Comparison of ENCODE assay signal across 15 mouse cellular contexts in the genomic region with DNA sequence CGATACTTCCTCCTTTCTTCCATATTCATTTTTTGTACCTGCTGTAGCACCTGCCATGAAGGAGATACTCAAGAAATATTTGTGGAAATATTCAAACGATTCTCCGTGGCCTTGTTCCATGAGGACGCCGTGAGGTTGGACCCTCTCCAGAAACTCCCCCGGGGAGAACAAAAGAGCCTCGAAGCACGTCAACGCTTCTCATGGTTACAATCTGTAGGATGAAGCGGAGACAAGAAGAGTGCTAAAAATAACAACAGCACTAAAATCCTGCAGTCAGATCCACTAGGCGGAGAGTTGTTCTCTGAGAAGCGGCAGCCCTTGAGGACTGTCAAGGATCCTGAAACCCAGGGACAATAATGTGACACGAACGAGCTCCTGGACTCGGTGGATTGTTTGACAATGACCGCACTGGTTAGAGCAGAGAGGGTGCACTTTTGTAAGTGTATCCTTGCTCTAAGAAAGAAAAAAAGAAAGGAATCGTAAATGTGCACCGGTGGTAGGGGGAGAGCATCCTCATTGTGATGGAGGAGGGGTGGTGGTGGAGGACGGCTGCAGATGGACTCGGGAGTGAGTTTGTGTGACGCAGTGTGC. TPM values are rescaled to one million over a fixed set of nuclear protein-coding genes. Genes with fewer than 3 reads are reported as not detected.
DNase-seq lines count a peak whose midpoint lies in the region; ATAC-seq and TF ChIP-seq lines count a peak whose summit lies in the region.
"Had no signal": no experiment of that assay in that cellular context is flagged by ENCODE, and none has a peak within 500 bp of the region (broad histone marks: within the 10 kb centered on the region; RNA-seq: fewer than 3 reads in every experiment).

No protein-coding gene starts in this region.

- no peak for TF ChIP-seq POLR2A in heart, adult 2 months (IDR thresholded peaks at IDR 0.05; ENCODE audit: insufficient read depth, low read depth, low read length)
- TF ChIP-seq POLR2A in olfactory bulb, adult 2 months (IDR thresholded peaks at IDR 0.05; ENCODE audit: insufficient read depth, low read depth, low read length), result no peak

- no peak for ATAC-seq in forebrain, embryonic 14.5 days
- ATAC-seq in heart, embryonic 16.5 days (replicated peaks; ENCODE audit: extremely low read depth, insufficient read depth, low FRiP score), result peak; percentile 55
- ATAC-seq in heart, postnatal 0 days (ENCODE audit: insufficient read depth, low read depth), result no peak
- ATAC-seq in hindbrain, embryonic 14.5 days (ENCODE audit: low FRiP score), result no peak
- ATAC-seq: intestine, postnatal 0 days had no signal

- H3K27ac ChIP-seq in forebrain, embryonic 14.5 days (ENCODE audit: low read depth, low read length), result no peak overlapping the region
- H3K27ac ChIP-seq in forebrain, embryonic 10.5 days, result no peak overlapping the region
- peak overlapping the region; percentile 48 for H3K27ac ChIP-seq in heart, embryonic 16.5 days (ENCODE audit: low read length)
- H3K27ac ChIP-seq in heart, adult 2 months, result no peak overlapping the region
- no peak overlapping the region for H3K27ac ChIP-seq in heart, postnatal 0 days (ENCODE audit: low read depth)
- H3K27ac ChIP-seq in olfactory bulb, adult 2 months (ENCODE audit: insufficient read depth, low read depth, low read length), result peak overlapping the region; percentile 14; the same call in 1 of the 2 replicates
- H3K27ac ChIP-seq in hindbrain, embryonic 14.5 days, result no peak overlapping the region
- H3K27ac ChIP-seq: limb, embryonic 15.5 days had no signal

- peak; percentile 36 for DNase-seq in forebrain, embryonic 14.5 days (ENCODE audit: low spot score)
- no peak for DNase-seq in forebrain, embryonic 10.5 days (ENCODE audit: extremely low spot score, low spot score)
- DNase-seq in heart, adult 2 months, result no peak
- DNase-seq in heart, postnatal 0 days (ENCODE audit: low spot score), result peak; percentile 20
- no peak for DNase-seq in hindbrain, embryonic 14.5 days (ENCODE audit: low spot score)
- DNase-seq in embryo, embryonic 10.5 days (ENCODE audit: low spot score), result no peak
- DNase-seq: adrenal gland, postnatal 14 days; cerebellum, adult 11-12 months had no signal

- H3K4me2 ChIP-seq in forebrain, embryonic 14.5 days (ENCODE audit: low read length), result no peak overlapping the region
- H3K4me2 ChIP-seq in heart, embryonic 16.5 days (ENCODE audit: low read depth, low read length), result peak overlapping the region; percentile 69
- peak overlapping the region; percentile 55 for H3K4me2 ChIP-seq in heart, postnatal 0 days (ENCODE audit: low read depth, low read length)
- H3K4me2 ChIP-seq in hindbrain, embryonic 14.5 days (replicated peaks), result no peak overlapping the region
- H3K4me2 ChIP-seq: limb, embryonic 15.5 days had no signal

- intact Hi-C loops in heart, adult 2 months (cut with DNase I), result no loop called here

- H3K9me3 ChIP-seq in forebrain, embryonic 14.5 days (replicated peaks; ENCODE audit: control insufficient read depth, low read length), result no peaks in the 10 kb centered on the region
- no peaks in the 10 kb centered on the region for H3K9me3 ChIP-seq in forebrain, embryonic 10.5 days
- no peaks in the 10 kb centered on the region for H3K9me3 ChIP-seq in heart, embryonic 16.5 days (replicated peaks; ENCODE audit: control insufficient read depth, low read length)
- H3K9me3 ChIP-seq in heart, postnatal 0 days (replicated peaks; ENCODE audit: control insufficient read depth, low read length), result no peaks in the 10 kb centered on the region
- no peaks in the 10 kb centered on the region for H3K9me3 ChIP-seq in hindbrain, embryonic 14.5 days (ENCODE audit: control insufficient read depth, low read length)
- H3K9me3 ChIP-seq: limb, embryonic 15.5 days had no signal

- no peak overlapping the region for H3K4me3 ChIP-seq in forebrain, embryonic 14.5 days (ENCODE audit: low read depth, low read length)
- H3K4me3 ChIP-seq in forebrain, embryonic 10.5 days, result no peak overlapping the region
- H3K4me3 ChIP-seq in heart, embryonic 16.5 days (ENCODE audit: low read length), result peak overlapping the region; percentile 34
- no peak overlapping the region for H3K4me3 ChIP-seq in heart, adult 2 months
- H3K4me3 ChIP-seq in heart, postnatal 0 days (ENCODE audit: low read depth, low read length), result peak overlapping the region; percentile 17
- H3K4me3 ChIP-seq in olfactory bulb, adult 2 months (ENCODE audit: insufficient read depth, low read depth, low read length), result peak overlapping the region; percentile 9; the same call in 1 of the 2 replicates
- no peak overlapping the region for H3K4me3 ChIP-seq in hindbrain, embryonic 14.5 days (replicated peaks; ENCODE audit: low read length)
- H3K4me3 ChIP-seq: limb, embryonic 15.5 days had no signal

- H3K36me3 ChIP-seq in forebrain, embryonic 14.5 days (ENCODE audit: control insufficient read depth, insufficient read depth, low read length), result no peaks in the 10 kb centered on the region
- H3K36me3 ChIP-seq in forebrain, embryonic 10.5 days (replicated peaks), result no peaks in the 10 kb centered on the region
- no peaks in the 10 kb centered on the region for H3K36me3 ChIP-seq in heart, embryonic 16.5 days (ENCODE audit: control insufficient read depth, insufficient read depth)
- no peaks in the 10 kb centered on the region for H3K36me3 ChIP-seq in heart, adult 2 months (ENCODE audit: control insufficient read depth, insufficient read depth, low read length)
- no peaks in the 10 kb centered on the region for H3K36me3 ChIP-seq in heart, postnatal 0 days (replicated peaks; ENCODE audit: control insufficient read depth, insufficient read depth, low read length)
- no peaks in the 10 kb centered on the region for H3K36me3 ChIP-seq in hindbrain, embryonic 14.5 days (replicated peaks; ENCODE audit: control insufficient read depth, insufficient read depth)
- H3K36me3 ChIP-seq: limb, embryonic 15.5 days had no signal

- WGBS in forebrain, embryonic 14.5 days, result 67% methylated on average over 21 of the region's 21 CpGs
- 94% methylated on average over 21 of the region's 21 CpGs for WGBS in forebrain, embryonic 10.5 days
- WGBS in heart, embryonic 16.5 days, result 31% methylated on average over 21 of the region's 21 CpGs
- 32% methylated on average over 21 of the region's 21 CpGs for WGBS in heart, adult 2 months
- 23% methylated on average over 21 of the region's 21 CpGs for WGBS in heart, postnatal 0 days
- 30% methylated on average over 21 of the region's 21 CpGs for WGBS in olfactory bulb, adult 2 months
- 70% methylated on average over 21 of the region's 21 CpGs for WGBS in hindbrain, embryonic 14.5 days

- no peak overlapping the region for H3K9ac ChIP-seq in forebrain, embryonic 14.5 days (ENCODE audit: low read length)
- peak overlapping the region; percentile 17; the same call in 1 of the 2 replicates for H3K9ac ChIP-seq in heart, embryonic 16.5 days (ENCODE audit: low read length)
- no peak overlapping the region for H3K9ac ChIP-seq in heart, adult 2 months (ENCODE audit: low read depth, low read length)
- H3K9ac ChIP-seq in heart, postnatal 0 days (replicated peaks; ENCODE audit: low read depth, low read length), result no peak overlapping the region
- H3K9ac ChIP-seq in hindbrain, embryonic 14.5 days, result no peak overlapping the region
- H3K9ac ChIP-seq: limb, embryonic 15.5 days had no signal

- H3K79me2 ChIP-seq in heart, adult 2 months (replicated peaks; ENCODE audit: control insufficient read depth, insufficient read depth, low read length), result no peaks in the 10 kb centered on the region

- TF ChIP-seq EP300 in heart, adult 2 months (IDR thresholded peaks at IDR 0.05; ENCODE audit: insufficient read depth, low read depth, low read length), result no peak
- TF ChIP-seq EP300 in heart, postnatal 0 days (IDR thresholded peaks at IDR 0.05; ENCODE audit: low read depth), result no peak

- H3K27me3 ChIP-seq in forebrain, embryonic 14.5 days (replicated peaks; ENCODE audit: control insufficient read depth, insufficient read depth, low read length), result no peaks in the 10 kb centered on the region
- H3K27me3 ChIP-seq in forebrain, embryonic 10.5 days (ENCODE audit: poor library complexity, severe bottlenecking), result no peaks in the 10 kb centered on the region
- H3K27me3 ChIP-seq in heart, embryonic 16.5 days (ENCODE audit: control insufficient read depth, insufficient read depth, low read length), result no peaks in the 10 kb centered on the region
- no peaks in the 10 kb centered on the region for H3K27me3 ChIP-seq in heart, adult 2 months (ENCODE audit: control insufficient read depth, insufficient read depth, low read length)
- no peaks in the 10 kb centered on the region for H3K27me3 ChIP-seq in heart, postnatal 0 days (ENCODE audit: control insufficient read depth, insufficient read depth, low read length)
- H3K27me3 ChIP-seq in hindbrain, embryonic 14.5 days (ENCODE audit: control insufficient read depth, insufficient read depth, low read length), result no peaks in the 10 kb centered on the region
- H3K27me3 ChIP-seq: limb, embryonic 15.5 days had no signal

- no peak for TF ChIP-seq CTCF in heart, adult 2 months (IDR thresholded peaks at IDR 0.05)
- TF ChIP-seq CTCF in heart, postnatal 0 days (IDR thresholded peaks at IDR 0.05; ENCODE audit: low read depth), result 0 out of 2 replicates have a peak, but pooled peaks have one; percentile 5
- TF ChIP-seq CTCF in olfactory bulb, adult 2 months (IDR thresholded peaks at IDR 0.05; ENCODE audit: insufficient read depth, low read depth, low read length), result no peak

- H3K4me1 ChIP-seq in forebrain, embryonic 14.5 days (ENCODE audit: control insufficient read depth, insufficient read depth, low read length), result 0 out of 2 replicates have a peak, but pooled peaks cover 2% of the 10 kb centered on the region
- H3K4me1 ChIP-seq in forebrain, embryonic 10.5 days, result peaks cover 15% of the 10 kb centered on the region; the same call in 1 of the 2 replicates
- peaks cover 8% of the 10 kb centered on the region for H3K4me1 ChIP-seq in heart, embryonic 16.5 days (ENCODE audit: control insufficient read depth, insufficient read depth, low read length)
- no peaks in the 10 kb centered on the region; the same call in 1 of the 2 replicates for H3K4me1 ChIP-seq in heart, adult 2 months (ENCODE audit: control insufficient read depth, insufficient read depth, low read length)
- H3K4me1 ChIP-seq in heart, postnatal 0 days (ENCODE audit: control insufficient read depth, insufficient read depth), result no peaks in the 10 kb centered on the region; the same call in none of the 2 replicates
- H3K4me1 ChIP-seq in olfactory bulb, adult 2 months (ENCODE audit: control insufficient read depth, insufficient read depth, low read length), result peaks cover 12% of the 10 kb centered on the region
- H3K4me1 ChIP-seq in hindbrain, embryonic 14.5 days (replicated peaks; ENCODE audit: control insufficient read depth, insufficient read depth, low read length), result 0 out of 2 replicates have a peak, but pooled peaks cover 4% of the 10 kb centered on the region
- H3K4me1 ChIP-seq: limb, embryonic 15.5 days had no signal

RNA-seq across cellular contexts. Expression of a gene that starts 35.0 kb away (rescaled TPM):
- polyA plus RNA-seq in forebrain, embryonic 14.5 days (2014; fragmentation: Nextera tagmentation; extraction: Ambion mirVana), result not detected in 2 replicates
- polyA plus RNA-seq in forebrain, embryonic 10.5 days (2016; fragmentation: Nextera tagmentation; extraction: Ambion mirVana), result 0.16 TPM in 1 of 2 replicates, not detected in the other
- 2.8 and 33.7 TPM in 2 replicates for polyA plus RNA-seq in heart, embryonic 16.5 days (2015; fragmentation: Nextera tagmentation; extraction: Ambion mirVana)
- not detected for total RNA-seq in heart, adult 2 months (2021)
- polyA plus RNA-seq in heart, adult 2 months (2012; rRNA removed), result 1.2 TPM in 1 of 2 replicates, not detected in the other
- not detected in 2 replicates for total RNA-seq in heart, postnatal 0 days (2014; rRNA removed; ENCODE audit: low replicate concordance)
- 0.22 TPM in 1 of 2 replicates, not detected in the other for polyA plus RNA-seq in heart, postnatal 0 days (2015; fragmentation: Nextera tagmentation; extraction: Ambion mirVana)
- polyA plus RNA-seq in olfactory bulb, adult 2 months (2012; ENCODE audit: insufficient read depth, insufficient read length, low replicate concordance, missing spikeins), result not detected in 2 replicates
- not detected in 2 replicates for polyA plus RNA-seq in hindbrain, embryonic 14.5 days (2014; fragmentation: Nextera tagmentation; extraction: Ambion mirVana)
- total RNA-seq: adrenal gland, postnatal 14 days; hematopoietic stem cell, adult 5-6 weeks had no signal
- polyA plus RNA-seq: limb, embryonic 15.5 days; spleen, adult 2 months; thymus, postnatal 0 days had no signal

RNA-seq across cellular contexts. Expression of a gene that starts 52.8 kb away (rescaled TPM):
- polyA plus RNA-seq in forebrain, embryonic 14.5 days (2014; fragmentation: Nextera tagmentation; extraction: Ambion mirVana), result 6.4 and 7.2 TPM in 2 replicates
- 28.2 and 30.7 TPM in 2 replicates for polyA plus RNA-seq in forebrain, embryonic 10.5 days (2016; fragmentation: Nextera tagmentation; extraction: Ambion mirVana)
- 13.5 and 17.7 TPM in 2 replicates for polyA plus RNA-seq in heart, embryonic 16.5 days (2015; fragmentation: Nextera tagmentation; extraction: Ambion mirVana)
- 1 to 10 TPM; 4.2 to 4.6 TPM for total RNA-seq in heart, adult 2 months (2021)
- 2.0 and 3.2 TPM in 2 replicates for polyA plus RNA-seq in heart, adult 2 months (2012; rRNA removed)
- 25.9 and 30.5 TPM in 2 replicates for total RNA-seq in heart, postnatal 0 days (2014; rRNA removed; ENCODE audit: low replicate concordance)
- polyA plus RNA-seq in heart, postnatal 0 days (2015; fragmentation: Nextera tagmentation; extraction: Ambion mirVana), result 6.5 and 7.2 TPM in 2 replicates
- not detected in 2 replicates for polyA plus RNA-seq in olfactory bulb, adult 2 months (2012; ENCODE audit: insufficient read depth, insufficient read length, low replicate concordance, missing spikeins)
- polyA plus RNA-seq in hindbrain, embryonic 14.5 days (2014; fragmentation: Nextera tagmentation; extraction: Ambion mirVana), result 6.6 and 7.9 TPM in 2 replicates
- total RNA-seq: hematopoietic stem cell, adult 5-6 weeks had no signal

Comparison
In these comparisons a context has a peak if more than half of its experiments do, and no peak if none do; other contexts are left out.
1. DNase-seq: peak in forebrain, embryonic 14.5 days (single experiment) and heart, postnatal 0 days (single experiment); none in forebrain, embryonic 10.5 days (single experiment), heart, adult 2 months (0 of 2), hindbrain, embryonic 14.5 days (single experiment) and embryo, embryonic 10.5 days (single experiment).
2. H3K27ac ChIP-seq: peak in heart, embryonic 16.5 days (single experiment) and olfactory bulb, adult 2 months (single experiment); none in forebrain, embryonic 14.5 days (single experiment), forebrain, embryonic 10.5 days (single experiment), heart, adult 2 months (single experiment), heart, postnatal 0 days (single experiment) and hindbrain, embryonic 14.5 days (single experiment).
3. H3K4me3 ChIP-seq: peak in heart, embryonic 16.5 days (single experiment), heart, postnatal 0 days (single experiment) and olfactory bulb, adult 2 months (single experiment); none in forebrain, embryonic 14.5 days (single experiment), forebrain, embryonic 10.5 days (single experiment), heart, adult 2 months (single experiment) and hindbrain, embryonic 14.5 days (single experiment).
4. H3K4me2 ChIP-seq: peak in heart, embryonic 16.5 days (single experiment) and heart, postnatal 0 days (single experiment); none in forebrain, embryonic 14.5 days (single experiment) and hindbrain, embryonic 14.5 days (single experiment).